Mouse (Mus musculus) c-Kit-positive CD71-positive TER-119-positive erythroid progenitor cells, embryonic 14.5 days (primary cell): ENCODE data around the gene Ccdc28a.

Source experiments
- DNase-seq: peaks from one replicate; pipeline ENCODE4 v3.0.0-alpha.2; 2013; ENCODE audit warnings: low spot score

Gene Ccdc28a

DNA sequence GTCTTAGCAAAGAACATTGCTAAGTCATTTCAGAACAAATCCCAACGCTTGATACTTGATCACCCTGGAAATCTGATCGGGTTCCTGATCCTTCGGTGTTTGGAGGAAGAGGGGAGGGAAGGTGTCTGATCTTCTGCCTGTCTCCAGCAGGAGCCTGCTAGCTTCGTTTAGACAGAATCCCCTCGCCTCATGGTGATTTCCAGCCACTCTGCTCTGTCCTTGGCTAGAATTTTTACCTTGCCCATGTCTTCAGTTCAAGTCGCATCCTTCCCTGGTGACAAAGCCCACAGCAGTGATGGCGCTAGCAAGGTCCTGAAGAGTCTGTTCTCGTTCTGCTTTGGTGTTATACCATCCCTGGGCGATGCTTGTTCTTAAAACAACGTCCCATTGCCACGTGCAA, 40.6 kb downstream of the Ccdc28a start:
- no peak for DNase-seq

DNA sequence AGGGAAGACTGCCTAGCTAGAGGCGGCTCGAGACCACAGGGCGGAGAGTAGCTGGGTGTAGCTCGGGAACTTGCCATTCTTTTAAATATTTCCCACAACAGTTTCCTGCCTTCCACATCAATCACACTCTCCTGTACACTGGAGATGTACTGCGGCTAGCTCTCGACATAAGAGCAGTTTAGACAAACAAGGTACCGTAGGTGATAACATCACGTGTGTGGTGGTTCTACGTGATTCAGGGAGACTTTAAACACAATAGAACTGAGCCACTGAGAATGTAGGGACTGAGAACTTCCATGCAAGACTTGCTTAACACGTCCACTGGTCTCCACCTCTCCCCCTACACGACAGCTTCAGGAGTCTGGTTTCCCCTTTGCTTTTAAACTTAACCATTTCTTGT, 41.6 kb downstream of the Ccdc28a start:
- DNase-seq = no peak

DNA sequence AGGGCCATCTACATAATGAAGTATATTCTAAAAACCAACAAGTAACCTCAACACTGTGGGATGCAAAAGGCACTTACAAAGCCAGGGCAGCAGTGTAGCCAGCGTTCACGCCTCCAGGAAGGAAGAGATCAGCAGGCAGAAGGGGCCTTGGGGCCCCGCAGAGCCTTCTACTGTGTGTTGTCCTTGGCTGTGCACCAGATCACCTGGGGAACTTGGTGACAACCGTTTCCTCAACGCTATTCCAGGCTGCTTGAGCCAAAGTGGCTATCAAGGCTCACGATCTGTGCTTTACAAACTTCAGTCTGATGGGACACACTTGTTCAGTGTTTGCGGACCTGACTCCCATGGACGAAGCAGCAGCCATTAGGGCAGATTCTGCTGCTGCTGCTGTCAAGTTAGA, 43.1 kb downstream of the Ccdc28a start:
- DNase-seq = no peak

DNA sequence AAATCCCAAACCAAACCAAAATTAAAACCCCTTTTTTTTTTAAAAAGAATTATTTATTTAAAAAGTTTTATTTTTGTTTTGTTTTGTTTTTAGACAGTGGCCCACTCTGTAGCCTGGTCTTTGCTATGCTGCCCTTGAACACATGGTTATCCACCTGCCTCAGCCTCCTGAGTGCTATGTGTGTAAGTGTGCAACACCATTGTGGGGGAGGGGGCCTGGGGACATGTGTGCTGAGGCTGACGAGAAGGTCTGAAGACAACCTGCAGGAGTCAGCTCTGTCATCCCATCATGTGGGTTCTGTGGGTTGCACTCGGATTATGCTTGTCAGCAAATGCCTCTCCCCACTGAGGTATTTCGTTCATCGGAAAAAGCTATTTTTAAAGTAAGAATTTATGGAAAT, 45.3 kb downstream of the Ccdc28a start:
- no peak for DNase-seq

DNA sequence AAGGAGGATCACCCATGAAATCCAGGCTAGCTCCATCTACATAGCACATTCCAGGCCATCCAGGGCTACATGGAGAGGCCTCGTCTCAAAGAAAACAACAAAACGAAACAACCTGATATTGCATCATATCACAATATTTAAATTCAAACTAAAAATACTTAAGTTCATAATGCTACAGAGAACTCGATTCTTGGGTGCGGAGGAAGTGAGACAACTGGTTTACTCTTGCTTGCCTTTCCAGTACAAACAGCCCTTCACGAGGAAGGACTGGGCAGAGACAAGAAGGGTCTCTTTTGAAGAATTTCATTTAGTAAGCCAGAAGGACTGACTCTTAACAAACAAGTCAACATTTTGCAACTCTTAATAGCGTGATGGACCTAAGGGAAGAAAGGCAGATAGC, 46.2 kb downstream of the Ccdc28a start:
- DNase-seq = no peak

DNA sequence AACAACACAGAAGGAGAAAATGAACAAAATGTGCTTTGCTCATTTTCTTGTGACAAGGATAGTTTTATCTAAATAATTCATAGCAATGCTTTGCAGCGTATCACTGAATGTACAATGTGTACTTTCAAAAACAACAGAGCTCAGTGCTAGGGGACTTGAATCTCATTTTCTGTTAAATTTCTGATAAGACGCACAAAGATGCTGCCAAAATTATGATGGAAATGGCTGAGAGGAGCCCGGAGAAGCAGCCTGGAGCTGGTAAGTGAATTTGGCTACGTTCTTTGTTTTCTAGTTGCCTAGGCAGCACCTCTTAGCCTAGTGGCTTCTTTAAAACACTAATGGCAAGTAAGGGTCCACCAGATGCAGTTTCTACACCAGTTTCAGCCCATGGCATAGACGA, 52.6 kb downstream of the Ccdc28a start:
- no peak for DNase-seq

DNA sequence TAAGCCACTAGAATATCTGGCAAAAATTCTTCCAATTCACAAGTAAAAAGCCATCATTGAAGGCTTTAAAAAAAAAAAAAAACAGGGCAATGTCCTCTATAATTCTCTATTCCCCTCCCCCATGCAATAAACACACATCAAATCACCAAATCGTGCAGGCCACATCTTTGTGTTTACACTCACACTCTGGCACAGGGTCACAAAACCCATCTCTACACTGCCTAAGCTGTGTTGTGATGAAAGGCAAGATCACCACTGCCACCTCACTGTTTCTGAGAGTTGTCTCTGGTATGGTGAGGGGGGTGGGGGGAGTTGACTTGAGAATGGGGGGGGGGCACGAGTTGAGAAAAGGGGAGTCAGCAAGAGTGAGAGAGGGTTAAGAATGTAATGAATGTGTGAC, 57.5 kb downstream of the Ccdc28a start:
- no peak for DNase-seq

DNA sequence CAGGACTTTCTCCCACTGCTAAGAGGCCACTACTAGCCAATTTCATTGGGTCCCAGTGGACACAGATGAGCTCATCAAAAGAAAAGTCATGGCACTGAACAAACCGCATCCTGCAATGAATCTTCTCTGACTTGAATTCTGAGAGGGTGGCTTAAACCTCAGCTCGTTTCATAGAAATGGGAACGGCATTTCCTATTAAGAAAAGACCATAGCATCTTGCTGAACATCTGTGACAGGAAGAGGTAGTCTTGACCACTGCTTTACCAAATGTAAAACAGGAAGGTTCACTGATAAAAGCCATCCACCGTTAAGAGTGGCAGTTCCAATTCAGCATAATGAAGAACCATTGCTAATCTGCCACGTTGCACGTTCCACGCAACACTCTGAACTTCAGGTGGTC, 58.1 kb downstream of the Ccdc28a start:
- no peak for DNase-seq

DNA sequence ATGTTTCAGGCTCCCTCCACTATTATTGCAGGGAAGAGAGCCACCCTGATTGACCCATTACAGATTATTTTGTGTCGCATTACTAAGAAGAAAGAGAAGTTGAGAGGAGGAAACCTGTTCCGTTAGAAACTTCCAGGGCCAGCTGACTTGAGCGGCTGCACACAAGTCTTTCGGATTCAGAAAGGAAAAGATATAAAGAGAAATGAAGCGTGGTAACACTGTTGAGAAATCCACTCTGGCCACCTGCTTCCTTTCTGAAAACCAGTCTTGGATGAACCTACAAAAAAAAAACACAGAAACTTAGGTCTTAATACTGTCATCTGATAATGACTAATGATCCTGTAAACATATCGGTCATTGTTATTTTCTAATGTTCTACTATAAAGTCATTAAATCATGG, 59.7 kb downstream of the Ccdc28a start:
- no peak for DNase-seq
